Mouse (Mus musculus) liver, postnatal 0 days (tissue): Measurements from ENCODE around the gene Psma3.

ENCODE experiments used
- CTCF ChIP-seq: sonication (generic); IDR thresholded peaks from 2 replicates; pipeline ENCODE4 v1.5.1; 2016; ENCODE audit warnings: antibody characterized with exemption, low read depth
- EP300 ChIP-seq: IDR thresholded peaks from 2 replicates; pipeline ENCODE4 v1.6.1; 2016; ENCODE audit warnings: antibody characterized with exemption, low read depth, mild to moderate bottlenecking

DNA sequence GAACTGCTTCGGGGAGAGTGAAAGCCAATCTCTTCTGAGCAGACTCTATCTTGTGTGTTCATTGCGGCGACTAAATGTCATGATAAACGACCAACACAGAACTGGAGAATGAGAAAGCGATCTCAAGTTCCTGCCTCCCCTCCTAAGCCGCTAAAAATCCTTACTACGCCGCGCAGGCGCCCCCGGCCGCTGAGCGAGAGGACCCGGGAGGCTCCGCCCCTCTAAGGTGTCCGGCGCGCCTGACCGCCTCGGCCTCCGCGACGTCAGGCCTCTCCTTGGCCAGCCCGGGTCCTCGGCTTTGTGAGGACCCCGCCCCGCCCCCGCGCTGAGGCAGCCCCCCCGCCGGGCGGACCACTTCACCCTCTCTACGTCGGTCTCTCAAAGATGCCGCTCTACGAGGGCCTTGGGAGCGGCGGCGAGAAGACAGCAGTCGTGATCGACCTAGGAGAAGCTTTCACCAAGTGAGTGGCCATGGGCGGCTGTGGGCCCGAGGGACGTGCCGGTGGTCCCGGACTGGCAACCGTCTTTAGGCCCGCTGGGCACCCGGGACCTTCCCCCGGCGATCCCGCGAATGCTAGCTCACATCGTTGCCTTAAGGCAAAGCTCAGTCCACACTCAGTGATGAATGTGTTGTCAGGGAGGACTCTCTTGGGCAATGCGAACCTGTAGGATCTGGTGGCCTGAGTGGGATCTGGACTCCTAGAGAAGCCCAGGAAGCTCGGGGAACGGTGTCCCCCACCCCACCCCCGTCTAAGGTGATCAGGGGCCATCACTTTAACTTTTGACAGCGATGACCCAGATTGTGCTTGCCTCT, 36.6 kb upstream of the Psma3 start, which contains the start of gene Actr10:
- 0 out of 2 replicates have a peak, but pooled peaks have one; percentile 52 for TF ChIP-seq EP300
- TF ChIP-seq CTCF: no peak
